Mouse (Mus musculus): ENCODE results near the gene Odf3b.

Odf3b gene

DNA sequence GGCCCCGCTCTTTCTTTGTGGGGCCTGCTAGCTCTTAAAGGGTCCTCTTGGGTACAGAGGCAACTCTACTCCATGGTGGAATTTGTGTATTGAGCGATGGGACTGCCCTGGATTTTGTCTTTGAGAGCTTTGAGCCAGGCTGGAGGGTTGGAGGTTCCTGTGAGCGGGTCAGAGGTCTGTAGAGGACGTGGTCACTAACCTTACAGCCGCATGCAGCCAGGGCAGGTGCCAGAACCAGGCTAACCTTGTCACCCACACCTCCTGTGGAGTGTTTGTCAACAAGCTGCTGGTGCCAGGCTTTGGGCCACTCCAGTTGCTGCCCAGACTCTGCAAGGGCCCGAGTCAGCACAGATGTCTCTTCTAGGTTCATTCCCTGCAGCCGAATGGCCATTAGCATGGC is 3.0 kb downstream of the Odf3b start:
- no peak for DNase-seq (ENCODE audit: low spot score in 2 of 2)

DNA sequence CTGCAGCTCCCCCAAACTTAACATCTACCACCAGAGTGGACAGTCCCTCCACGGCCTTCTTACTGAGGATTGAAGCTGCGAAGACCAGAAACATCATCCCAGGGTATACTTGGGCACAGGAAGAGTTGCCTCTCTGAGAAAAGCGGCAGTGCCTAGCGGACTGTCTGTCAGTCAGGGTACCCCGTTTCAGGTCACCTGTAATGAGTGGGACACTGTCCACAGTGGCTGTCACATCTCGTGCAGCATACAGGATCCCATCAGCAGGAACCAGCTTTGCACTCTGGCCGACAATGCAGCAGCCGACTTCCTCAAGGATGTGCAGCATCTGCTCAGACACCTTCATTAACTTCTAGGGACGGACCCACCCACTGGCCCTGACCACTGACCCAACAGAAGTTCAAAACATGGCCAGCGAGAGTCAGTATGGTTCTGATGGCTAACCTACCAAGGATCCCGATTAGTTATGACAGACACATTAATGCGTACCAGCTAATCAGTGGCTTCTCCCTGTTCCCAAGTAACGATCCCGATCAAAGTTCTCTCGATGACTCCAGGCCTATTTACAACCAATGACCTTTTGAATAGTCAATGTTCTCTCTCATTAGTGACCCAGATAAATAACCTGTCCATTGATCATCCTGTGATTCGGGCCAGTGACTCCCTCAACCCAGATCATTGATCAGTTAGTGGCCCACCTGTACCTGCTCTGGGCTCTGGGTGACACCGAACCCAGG is 4.1 kb downstream of the Odf3b start:
- no peak for DNase-seq (ENCODE audit: low spot score in 2 of 2)

DNA sequence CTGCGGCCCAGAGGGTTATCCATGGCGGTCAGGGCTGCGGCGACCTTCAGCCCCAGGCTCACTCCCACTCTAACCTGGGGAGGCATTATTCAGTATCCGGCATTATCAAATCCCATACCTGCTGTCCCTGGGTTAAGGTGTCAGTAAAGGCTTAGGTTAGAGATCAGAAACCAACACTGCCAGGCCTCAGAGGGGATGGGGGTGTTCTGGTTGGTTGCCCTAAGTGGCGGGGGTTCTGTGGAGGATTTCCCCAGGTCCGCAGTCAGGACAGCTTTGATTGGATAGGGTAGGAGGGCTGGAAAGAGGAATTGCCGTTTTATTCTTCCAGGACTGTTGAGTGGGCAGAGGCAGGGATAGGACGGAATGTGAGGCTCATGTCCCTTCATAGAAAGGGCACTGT is 4.7 kb downstream of the Odf3b start:
- no peak for DNase-seq (ENCODE audit: low spot score in 2 of 2)

DNA sequence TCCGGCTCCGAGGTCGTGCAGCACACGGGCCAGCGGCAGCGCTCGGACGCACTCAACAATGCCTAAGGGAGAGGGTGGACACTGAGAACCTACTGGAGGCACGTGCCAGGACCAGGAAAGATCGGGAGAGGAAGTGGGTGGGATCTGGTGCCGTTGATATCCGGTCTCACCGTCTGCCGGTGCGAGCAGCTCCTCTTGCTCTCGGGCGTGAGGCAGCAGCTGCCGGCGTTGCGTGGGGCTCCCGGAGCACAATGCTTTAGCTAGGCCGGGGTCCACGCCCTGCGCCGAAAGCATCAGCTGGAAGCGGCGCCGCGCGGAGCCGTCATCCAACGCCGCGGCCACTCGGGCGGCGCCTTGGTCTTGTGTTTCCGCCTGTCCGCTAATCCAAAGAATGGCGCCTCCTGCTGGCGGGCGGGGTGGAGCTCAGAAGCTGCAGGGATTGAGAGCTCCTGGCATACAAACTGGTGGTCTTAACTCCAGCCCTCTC is 5.3 kb downstream of the Odf3b start, which contains the start of gene Sco2:
Gene Sco2, minus strand, starts transcription at position 85 of the 487 bp plus-strand sequence.
- peak; percentile 95 to 97 for DNase-seq (ENCODE audit: low spot score in 2 of 2)

DNA sequence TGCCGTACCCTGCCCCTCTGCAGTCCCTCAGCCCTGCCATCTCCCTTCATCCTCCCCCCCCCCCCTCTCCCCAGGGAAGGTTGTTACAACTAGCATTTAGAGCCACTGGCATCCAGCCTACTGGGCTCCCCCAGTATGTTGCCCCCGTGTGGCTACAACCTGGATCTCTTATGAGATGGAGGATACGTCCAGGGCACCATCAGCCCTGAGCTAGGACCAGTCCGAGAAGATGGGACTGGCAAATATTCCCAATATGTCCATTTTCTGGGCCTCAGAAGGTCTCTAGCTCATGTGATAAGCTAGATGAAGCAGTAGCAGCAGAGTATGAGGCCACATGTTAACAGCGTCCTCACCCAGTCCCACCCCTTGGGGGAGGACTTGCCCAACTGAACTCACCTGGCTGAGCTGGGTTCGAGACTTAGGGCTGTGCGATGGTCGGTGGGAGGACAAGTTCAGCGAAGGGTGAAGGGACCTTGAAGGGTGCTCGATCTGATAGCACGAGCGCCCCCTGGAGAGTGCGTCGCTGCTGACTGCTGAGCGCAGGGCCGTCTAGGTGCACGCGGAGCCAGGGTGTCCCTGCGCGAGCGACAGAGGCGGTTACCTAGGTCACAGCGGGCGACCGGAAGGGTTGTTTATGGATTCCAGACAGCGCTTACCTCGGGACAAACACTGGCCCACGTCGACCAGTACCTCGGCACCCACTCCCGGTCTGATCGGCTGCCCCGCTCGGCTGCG is 5.9 kb downstream of the Odf3b start:
- peak; percentile 78 to 81 for DNase-seq (ENCODE audit: low spot score in 2 of 2)

DNA sequence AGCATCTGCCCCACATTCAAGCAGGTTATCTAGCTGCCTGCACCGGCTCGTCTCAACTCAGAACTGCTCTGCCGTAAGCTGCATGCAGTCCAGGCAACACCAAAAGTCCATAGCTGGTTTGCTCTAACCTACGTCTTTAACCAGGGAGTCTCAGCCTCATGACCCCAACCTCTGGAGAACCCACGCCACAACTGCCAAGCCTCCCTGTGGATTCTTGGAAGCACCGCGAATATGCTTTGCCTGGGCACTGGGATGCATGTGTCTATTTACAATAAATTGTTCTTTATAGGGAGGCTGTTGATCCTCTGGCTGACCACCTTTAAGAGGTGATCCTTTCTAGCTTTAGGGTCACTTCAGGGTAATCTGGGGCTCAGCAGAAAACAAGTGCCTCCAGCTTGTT is 6.5 kb downstream of the Odf3b start:
- no peak for DNase-seq (ENCODE audit: low spot score in 2 of 2)

DNA sequence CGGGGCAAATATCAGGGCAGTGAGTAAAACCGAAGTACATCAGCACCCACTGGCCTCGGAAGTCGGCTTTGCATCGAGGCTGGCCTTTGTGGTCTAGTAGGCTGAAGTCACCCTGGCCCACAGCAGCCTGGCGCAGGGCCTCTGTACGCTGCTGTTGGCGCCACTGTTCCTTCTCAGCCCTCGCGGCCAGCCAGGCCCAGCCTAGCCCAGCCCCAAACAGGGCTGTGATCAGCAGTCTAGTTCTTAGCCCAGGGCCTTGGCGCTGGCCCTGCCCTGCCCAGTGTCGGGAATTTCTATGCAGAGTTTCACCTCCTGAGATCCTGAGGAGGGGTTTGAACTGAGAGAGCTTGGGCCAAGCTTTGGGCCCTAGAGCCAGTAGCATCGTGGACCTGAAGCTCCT is 7.0 kb downstream of the Odf3b start:
- DNase-seq (ENCODE audit: low spot score in 2 of 2), result no peak

DNA sequence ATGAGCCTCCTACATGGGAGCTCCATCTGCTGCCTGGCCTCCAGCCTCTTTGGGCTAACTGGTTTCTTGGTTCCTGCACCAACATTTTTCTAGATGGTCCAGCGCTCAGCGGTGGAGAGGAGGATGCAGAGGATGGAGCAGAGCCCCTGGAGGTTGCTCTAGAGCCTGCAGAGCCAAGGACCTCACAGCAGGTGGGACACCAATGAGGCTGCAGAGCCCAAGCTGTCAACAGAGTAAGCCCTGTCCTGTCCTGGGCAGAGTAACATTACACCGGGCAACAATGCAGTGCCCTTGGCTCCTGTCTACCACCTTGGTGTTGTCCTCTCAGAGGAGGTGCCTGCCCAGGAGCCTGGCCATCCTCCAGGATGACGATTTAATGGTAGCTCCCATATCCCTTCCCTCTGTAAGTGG is 13.9 kb downstream of the Odf3b start:
- no peak for DNase-seq (ENCODE audit: low spot score in 2 of 2)

DNA sequence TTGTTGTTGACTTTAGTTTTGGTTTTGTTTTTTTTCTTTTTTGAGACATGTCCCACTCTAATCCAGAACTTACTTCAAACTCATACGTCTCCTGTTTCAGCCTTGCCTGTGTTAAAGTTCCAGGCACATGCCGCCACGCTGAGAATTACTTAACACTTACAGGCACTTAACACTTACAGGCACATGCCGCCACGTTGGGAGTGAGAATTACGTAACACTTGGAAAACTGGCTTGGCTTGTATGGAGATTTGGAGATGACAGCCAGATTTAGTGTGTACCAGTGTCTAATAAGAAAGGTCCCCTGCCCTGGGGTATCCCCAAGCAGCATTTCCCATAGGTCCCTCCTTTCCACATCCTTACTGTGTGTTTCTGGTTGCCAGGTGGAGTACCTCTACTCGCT is 16.0 kb downstream of the Odf3b start:
- no peak for DNase-seq (ENCODE audit: low spot score in 2 of 2)

DNA sequence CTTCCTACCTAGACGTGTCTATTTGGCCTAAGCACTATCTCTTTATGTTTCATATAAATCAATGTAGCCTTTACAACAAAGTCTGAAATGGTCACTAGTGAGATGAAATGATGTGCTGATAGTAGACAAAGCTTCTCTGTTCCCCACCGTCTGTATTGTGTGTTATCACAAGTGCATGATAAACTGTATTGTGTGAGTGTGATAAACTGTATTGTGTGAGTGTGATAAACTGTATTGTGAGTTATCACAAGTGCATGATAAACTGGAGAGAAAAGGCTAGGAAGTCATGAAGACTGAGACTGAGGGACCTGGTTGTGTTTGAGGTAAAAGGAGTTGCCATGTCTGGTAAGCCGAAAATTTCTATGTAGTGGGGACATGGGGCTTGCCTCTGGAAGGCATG is 20.3 kb downstream of the Odf3b start:
- no peak for DNase-seq (ENCODE audit: low spot score in 2 of 2)

DNA sequence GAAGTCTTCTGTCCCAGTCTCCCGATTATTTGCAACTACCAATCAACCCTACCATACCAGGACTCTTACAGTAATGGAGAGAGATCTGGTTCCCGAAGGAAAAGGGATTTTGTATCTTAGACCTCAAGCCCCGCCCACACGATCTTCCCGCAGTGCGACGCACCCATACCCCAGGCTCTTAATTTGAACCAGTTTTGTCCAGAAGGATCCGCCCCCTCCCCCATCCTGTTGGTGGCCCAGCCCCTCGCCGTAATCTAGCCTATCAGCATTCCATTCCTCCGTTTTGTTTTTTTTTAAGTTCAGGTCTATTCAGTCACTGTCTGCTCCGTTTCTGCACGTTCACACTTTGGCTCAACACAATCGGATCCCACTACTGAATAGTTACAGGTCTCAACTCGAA is 22.7 kb downstream of the Odf3b start:
- DNase-seq (ENCODE audit: low spot score in 2 of 2), result no peak

DNA sequence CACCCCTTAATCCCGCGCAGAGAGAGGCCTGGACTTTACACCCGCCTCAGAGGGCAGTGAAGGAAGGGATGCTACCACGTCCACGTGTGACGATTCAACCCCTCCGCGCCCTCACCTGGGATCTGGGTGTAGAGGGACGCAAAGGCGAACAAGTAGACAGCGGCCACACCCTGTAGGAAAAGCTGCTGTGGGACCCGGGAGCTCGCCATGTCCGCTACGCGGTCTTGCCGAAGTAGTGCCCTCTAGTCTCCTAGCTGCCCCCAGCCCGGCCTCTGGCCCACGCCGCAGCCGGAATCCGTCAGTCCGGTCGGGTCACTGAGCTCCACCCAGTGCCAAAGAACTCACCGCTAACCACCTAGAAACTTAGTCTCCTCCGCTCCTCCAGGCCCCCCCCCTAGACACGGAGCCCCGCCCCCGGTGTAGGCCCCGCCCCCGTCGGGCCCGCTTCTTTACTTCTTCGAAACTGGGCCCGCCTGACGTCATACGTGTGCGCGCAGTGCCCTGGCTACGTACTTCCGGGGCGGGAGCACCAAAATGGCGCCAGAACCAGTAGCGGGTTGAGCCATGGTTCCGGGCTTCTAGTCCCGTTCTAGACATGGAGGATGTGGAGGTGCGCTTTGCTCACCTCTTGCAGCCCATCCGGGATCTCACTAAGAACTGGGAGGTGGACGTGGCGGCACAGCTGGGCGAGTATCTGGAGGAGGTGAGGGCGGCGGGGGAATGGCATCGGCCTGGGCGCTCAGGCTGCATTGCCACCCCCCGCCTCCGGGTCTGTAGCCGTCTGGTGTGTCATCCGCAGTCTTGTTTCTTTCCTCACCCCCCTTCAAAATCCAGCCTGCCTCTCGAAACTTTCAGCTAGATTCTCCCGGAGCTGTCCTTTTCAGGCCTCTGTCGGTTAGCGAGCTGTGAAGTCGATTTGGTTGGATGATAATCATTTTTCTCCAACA is 23.6 kb downstream of the Odf3b start, which contains the start of the genes Lmf2 and Ncaph2:
Gene Lmf2, minus strand, starts transcription at position 419 of the 947 bp plus-strand sequence.
Gene Ncaph2, plus strand, starts transcription at position 479 of the 947 bp plus-strand sequence.
- peak; percentile 86 to 90 for DNase-seq (ENCODE audit: low spot score in 2 of 2)

DNA sequence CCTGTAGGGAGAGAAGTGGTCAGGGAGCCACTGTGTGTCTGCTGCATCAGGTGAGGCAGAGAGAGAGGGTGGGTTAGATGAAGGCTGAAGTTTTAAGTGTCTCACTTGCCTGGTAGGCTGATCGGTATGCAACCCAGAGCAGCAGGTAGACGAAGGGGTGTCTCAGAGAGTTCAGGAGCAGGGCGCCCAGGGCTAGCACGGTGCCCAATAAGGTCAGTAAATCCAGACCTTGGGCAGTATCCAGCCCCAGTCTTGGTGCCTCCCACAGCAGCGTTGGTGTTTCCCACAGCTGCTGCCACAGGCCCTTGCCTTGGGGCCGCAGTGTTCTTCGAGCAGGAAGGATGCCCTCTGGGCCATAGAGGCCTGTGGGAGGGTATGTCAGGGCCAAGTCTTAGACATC is 24.6 kb downstream of the Odf3b start:
- no peak for DNase-seq (ENCODE audit: low spot score in 2 of 2)

DNA sequence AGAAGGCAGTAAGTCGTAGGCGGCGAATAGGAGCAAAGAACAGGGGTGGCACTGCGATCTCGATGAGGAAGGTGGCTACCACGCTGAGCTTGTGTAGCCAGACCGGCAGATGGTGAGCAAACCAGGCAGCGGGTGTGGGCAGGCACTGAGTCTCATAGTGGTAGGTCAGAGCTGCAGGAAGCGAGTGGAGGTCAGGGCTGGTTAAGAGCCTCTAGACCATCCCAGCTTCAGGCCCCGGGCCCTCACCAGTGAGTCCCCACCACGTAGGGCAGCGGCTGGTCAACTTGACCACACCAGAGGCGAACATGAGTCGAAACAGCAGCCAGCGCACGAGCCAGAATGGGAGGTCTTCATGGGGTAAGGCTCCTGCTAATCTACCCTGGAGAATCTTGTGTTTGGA is 25.2 kb downstream of the Odf3b start:
- DNase-seq (ENCODE audit: low spot score in 2 of 2), result no peak

DNA sequence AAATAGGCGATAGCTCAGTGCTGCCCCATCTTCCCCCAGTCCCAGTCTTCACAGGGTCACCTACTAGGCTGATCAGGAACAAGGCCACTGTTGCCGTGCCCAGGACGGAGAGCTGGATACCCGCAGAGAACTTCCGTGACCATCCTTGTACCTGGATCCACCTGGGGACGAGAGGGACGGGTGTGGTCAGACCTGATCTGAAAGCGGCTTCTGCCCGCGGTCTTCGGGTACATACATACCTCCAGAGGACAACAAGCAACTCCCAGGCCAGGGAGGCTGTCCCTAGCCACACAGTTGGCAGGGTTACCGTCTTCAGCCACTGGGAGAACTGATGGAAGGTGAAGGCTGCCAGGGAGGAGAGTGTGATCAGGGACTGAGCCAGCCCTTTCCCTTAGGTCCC is 26.3 kb downstream of the Odf3b start:
- DNase-seq (ENCODE audit: low spot score in 2 of 2), result no peak

DNA sequence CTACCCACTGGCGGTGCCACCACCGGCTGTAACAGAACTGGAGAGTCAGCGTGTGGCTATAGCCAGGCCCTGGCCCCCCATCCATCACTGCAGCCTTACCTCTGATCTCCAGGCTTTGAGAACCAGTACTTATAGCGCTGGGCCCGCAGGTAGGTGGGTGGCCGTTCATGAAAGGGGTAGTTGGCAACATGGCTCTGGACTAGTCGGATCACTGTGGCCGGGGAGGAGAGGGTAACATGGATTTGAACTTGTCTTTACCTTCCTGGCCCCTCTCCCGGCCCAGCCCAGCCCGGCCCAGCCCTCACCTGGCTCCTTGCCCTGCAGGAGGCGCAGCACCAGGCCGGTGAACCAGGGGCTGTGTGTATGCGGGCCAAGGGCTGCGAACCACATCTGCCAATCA is 27.0 kb downstream of the Odf3b start:
- no peak for DNase-seq (ENCODE audit: low spot score in 2 of 2)

DNA sequence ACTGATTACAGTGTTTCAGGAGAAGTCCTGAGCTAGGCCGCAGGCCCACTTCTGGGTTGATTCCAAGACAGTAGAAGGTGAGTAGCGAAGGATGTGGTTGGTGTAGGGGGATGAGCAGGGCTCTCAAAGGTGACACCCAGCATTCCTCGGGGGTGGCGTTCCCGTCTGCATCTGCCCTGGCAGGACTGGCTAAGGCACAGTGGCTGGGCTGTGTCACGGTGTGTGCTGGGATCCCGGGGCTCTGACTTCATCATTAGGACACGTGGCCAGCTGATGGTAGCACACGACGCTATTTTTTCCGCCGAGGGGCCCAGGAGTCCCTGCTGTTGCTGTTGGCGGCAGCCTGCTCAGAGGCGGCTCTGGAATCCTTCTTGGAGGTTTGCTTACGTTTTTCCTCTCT is 27.8 kb downstream of the Odf3b start:
- DNase-seq (ENCODE audit: low spot score in 2 of 2), result no peak

DNA sequence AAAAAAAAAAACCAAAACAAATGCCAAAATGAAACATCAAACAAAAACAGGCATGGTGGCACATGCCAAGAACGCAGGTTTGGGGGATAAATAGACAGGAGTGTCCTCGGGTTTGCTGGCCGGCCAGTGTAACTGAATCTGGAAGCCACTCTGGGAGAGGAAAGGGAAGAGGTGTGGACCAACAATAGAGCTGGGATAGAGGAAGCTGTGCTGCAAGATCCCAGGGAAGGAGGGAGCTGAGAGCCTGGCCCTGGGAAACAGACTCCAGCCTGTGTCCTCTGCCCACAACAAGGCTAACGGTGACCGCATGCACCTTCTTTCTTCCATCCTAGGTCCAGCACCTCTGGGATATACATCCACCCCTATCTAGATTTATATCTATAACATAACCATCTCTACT is 28.6 kb downstream of the Odf3b start:
- no peak for DNase-seq (ENCODE audit: low spot score in 2 of 2)

DNA sequence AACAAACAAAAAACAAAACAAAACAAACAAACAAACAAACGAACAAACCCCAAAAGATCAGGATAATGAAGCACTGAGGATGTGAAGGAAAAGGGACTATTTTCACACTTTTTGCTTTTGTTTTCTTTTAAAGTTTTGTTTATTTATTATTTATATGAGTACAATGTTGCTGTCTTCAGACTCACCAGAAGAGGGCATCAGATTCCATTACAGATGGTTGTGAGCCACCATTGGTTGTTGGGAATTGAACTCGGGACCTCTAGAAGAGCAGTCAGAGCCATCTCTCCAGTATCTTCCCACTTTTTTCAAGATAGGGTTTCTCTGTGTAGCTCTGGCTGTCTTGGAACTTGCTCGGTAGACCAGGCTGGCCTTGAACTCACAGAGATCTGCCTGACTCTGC is 35.8 kb downstream of the Odf3b start:
- no peak for DNase-seq (ENCODE audit: low spot score in 2 of 2)

DNA sequence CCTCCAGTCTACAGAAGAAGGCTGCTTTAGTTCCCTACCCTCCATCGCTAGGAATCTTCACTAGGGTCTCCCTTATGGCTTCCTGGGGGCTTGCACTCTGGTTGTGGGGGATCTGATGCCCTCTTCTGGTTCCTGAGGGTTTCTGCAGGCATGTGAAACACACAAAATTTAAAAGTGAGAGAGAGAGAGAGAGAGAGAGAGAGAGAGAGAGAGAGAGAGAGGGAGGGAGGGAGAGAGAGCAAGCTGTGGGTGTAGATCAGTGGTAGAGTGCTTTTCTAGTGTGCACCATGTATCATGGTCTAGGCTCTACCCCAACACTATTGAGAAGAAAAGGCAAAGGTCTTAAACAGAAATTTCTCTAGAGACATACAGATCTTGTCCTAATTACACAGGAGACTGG is 37.4 kb downstream of the Odf3b start:
- DNase-seq (ENCODE audit: low spot score in 2 of 2), result no peak

DNA sequence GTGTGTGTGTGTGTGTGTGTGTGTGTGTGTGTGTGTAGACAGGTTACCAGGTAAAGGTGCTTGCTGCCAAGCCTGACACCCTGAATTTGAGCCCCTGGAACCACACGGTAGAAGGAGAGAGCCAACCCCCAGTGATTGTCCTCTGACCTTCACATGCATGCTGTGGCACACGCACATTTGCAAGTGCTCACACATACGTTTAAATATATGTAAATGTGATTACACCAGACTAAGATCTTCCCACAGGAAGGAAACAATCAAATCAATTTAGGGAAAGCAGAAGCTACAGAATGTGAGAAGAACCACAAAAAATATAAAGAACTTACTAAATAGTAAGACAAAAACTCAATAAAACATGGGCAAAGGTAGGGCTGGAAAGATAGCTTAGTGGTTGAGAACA is 38.9 kb downstream of the Odf3b start:
- DNase-seq (ENCODE audit: low spot score in 2 of 2), result no peak

DNA sequence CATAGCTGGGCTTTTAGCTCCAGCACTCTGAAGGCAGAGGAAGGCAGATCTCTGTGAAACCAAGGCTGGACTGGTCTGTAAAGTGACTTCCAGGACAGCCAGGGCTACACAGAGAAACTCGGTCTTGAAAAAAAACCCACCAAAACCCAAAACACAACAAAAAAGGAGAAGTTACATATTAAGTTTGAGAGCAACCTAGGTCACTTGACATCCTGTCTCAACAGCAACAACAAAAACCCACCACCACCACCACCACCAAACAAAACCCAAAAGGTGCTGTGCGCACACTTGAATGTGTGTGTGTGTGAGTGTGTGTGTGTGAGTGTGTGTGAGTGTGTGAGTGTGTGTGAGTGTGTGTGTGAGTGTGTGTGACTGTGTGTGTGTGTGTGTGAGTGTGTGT is 39.4 kb downstream of the Odf3b start:
- DNase-seq (ENCODE audit: low spot score in 2 of 2), result no peak
